Mouse (Mus musculus) spleen, adult 2 months (tissue): Measurements from ENCODE around the gene Ube2l6. TPM values are rescaled to one million over a fixed set of nuclear protein-coding genes. Genes with fewer than 3 reads are reported as not detected.
A peak's percentile ranks its signal among the peaks of the same experiment; 100 is the strongest.

Experiments used
- DNase-seq, 2 experiments: peaks; one replicate each; pipeline versions ENCODE4 v3.0.0 to v3.0.0-alpha.2; 2012 to 2021; ENCODE audit warnings: low spot score in 2 of 2, low read depth in 1 of 2
- H3K27ac ChIP-seq: fragments of 200-500 bp; 2 replicates; pipeline ENCODE4 v1.5.1; 2012; ENCODE audit warnings: low read length, inconsistent platforms; ENCODE audit not compliant: insufficient read depth
- H3K27me3 ChIP-seq: fragments of 200-500 bp; 2 replicates; pipeline ENCODE4 v1.6.1; 2012; ENCODE audit warnings: mild to moderate bottlenecking, moderate library complexity, low read length, inconsistent platforms; ENCODE audit not compliant: control insufficient read depth, insufficient read depth
- H3K36me3 ChIP-seq: fragments of 200-500 bp; 2 replicates; pipeline ENCODE4 v1.6.1; 2012; ENCODE audit warnings: mild to moderate bottlenecking, low read length, inconsistent platforms; ENCODE audit not compliant: control insufficient read depth, insufficient read depth
- H3K4me1 ChIP-seq: fragments of 200-500 bp; 2 replicates; pipeline ENCODE4 v1.6.1; 2011; ENCODE audit warnings: inconsistent platforms; ENCODE audit not compliant: control insufficient read depth, insufficient read depth, insufficient read length
- H3K4me3 ChIP-seq: fragments of 200-500 bp; 2 replicates; pipeline ENCODE4 v1.5.1; 2011; ENCODE audit warnings: mild to moderate bottlenecking, inconsistent platforms; ENCODE audit not compliant: insufficient read depth, insufficient read length; ENCODE audit errors: extremely low read depth
- CTCF ChIP-seq: fragments of 200-500 bp; IDR thresholded peaks from 2 replicates; pipeline ENCODE4 v1.5.1; 2011; ENCODE audit warnings: mild to moderate bottlenecking, inconsistent platforms; ENCODE audit not compliant: insufficient read depth, insufficient read length, insufficient replicate concordance; ENCODE audit errors: extremely low read depth
- POLR2A ChIP-seq: fragments of 200-500 bp; IDR thresholded peaks from 2 replicates; pipeline ENCODE4 v1.6.1; 2011; ENCODE audit warnings: low read depth, low read length, inconsistent platforms
- WGBS: fragments of 180-500 bp; shearing (Covaris S2); methylation state at CpG from one replicate; pipeline ENCODE4 v1.1.7; 2018; 5-methylcytosine and 5-hydroxymethylcytosine counted together
- polyA plus RNA-seq: library from polyadenylated mRNA; depleted of rRNA; stranded (reverse); fragments of >200 nt; gene quantifications from 2 replicates; pipeline ENCODE4 v1.2.3, GENCODE M21; 2012

Ube2l6 gene
- polyA plus RNA-seq, 1 experiment = 250 TPM

GRCm38 (mm10) chr2:84841905-84842304 lies 43.3 kb downstream of the Ube2l6 start:
- no peak for DNase-seq
- no peaks in the 10 kb centered on the region for H3K36me3 ChIP-seq
- no peak overlapping the region for H3K4me3 ChIP-seq
- TF ChIP-seq CTCF = no peak
- no peak for TF ChIP-seq POLR2A
- peaks cover 16% of the 10 kb centered on the region for H3K4me1 ChIP-seq
- H3K27me3 ChIP-seq = no peaks in the 10 kb centered on the region; the same call in 1 of the 2 replicates
- H3K27ac ChIP-seq = no peak overlapping the region

- no peaks in the 10 kb centered on the region; the same call in 1 of the 2 replicates for H3K27me3 ChIP-seq
- 52% methylated on average over 6 of the region's 6 CpGs for WGBS
- H3K4me1 ChIP-seq = peaks cover 4% of the 10 kb centered on the region
- no peak for TF ChIP-seq POLR2A
- H3K36me3 ChIP-seq = no peaks in the 10 kb centered on the region
- H3K4me3 ChIP-seq = no peak overlapping the region
- DNase-seq = no peak
- H3K27ac ChIP-seq = no peak overlapping the region
Observed at GRCm38 (mm10) chr2:84843654-84844053, 45.0 kb downstream of the Ube2l6 start.

GRCm38 (mm10) chr2:84845226-84845625 lies 46.6 kb downstream of the Ube2l6 start:
- no peaks in the 10 kb centered on the region for H3K36me3 ChIP-seq
- no peak for DNase-seq

GRCm38 (mm10) chr2:84850407-84851129 lies 51.9 kb downstream of the Ube2l6 start:
- TF ChIP-seq POLR2A = no peak
- TF ChIP-seq CTCF = no peak
- Histone ChIP-seq H3K27me3 (no peaks in the 10 kb centered on the region), H3K36me3 (no peaks in the 10 kb centered on the region), H3K4me3 (no peak overlapping the region), H3K27ac (no peak overlapping the region), H3K4me1 (no peaks in the 10 kb centered on the region)
- DNase-seq = no peak
- WGBS = 86% methylated on average over 7 of the region's 7 CpGs

More at GRCm38 (mm10) chr2:84845226-84845625, 46.6 kb downstream of the Ube2l6 start:
- Histone ChIP-seq H3K27me3 (no peaks in the 10 kb centered on the region), H3K4me1 (no peaks in the 10 kb centered on the region; the same call in 1 of the 2 replicates), H3K27ac (no peak overlapping the region), H3K4me3 (no peak overlapping the region)
- WGBS = 61% methylated on average over 1 of the region's 1 CpGs
- no peak for TF ChIP-seq CTCF
- TF ChIP-seq POLR2A = no peak

GRCm38 (mm10) chr2:84851130-84852040 lies 52.8 kb downstream of the Ube2l6 start:
- TF ChIP-seq POLR2A (no peak), CTCF (no peak)
- DNase-seq = no peak
- WGBS = 87% methylated on average over 22 of the region's 23 CpGs
- no peak overlapping the region for H3K27ac ChIP-seq
- no peak overlapping the region for H3K4me3 ChIP-seq
- no peaks in the 10 kb centered on the region for H3K4me1 ChIP-seq
- H3K36me3 ChIP-seq = no peaks in the 10 kb centered on the region
- H3K27me3 ChIP-seq = no peaks in the 10 kb centered on the region

- TF ChIP-seq POLR2A = no peak
- TF ChIP-seq CTCF = peak; percentile 74; the same call in 1 of the 2 replicates
- DNase-seq = peak in 1 of 2 experiments; percentile 45
Observed at GRCm38 (mm10) chr2:84855732-84856131, 57.1 kb downstream of the Ube2l6 start.

More at GRCm38 (mm10) chr2:84855732-84856131, 57.1 kb downstream of the Ube2l6 start:
- Histone ChIP-seq H3K36me3 (no peaks in the 10 kb centered on the region), H3K4me1 (no peaks in the 10 kb centered on the region), H3K27me3 (no peaks in the 10 kb centered on the region), H3K27ac (no peak overlapping the region), H3K4me3 (no peak overlapping the region)
- WGBS = 68% methylated on average over 2 of the region's 2 CpGs
